Mouse (Mus musculus): ENCODE data around the gene March5. TPM values are rescaled to one million over a fixed set of nuclear protein-coding genes. Genes with fewer than 3 reads are reported as not detected.
A peak's percentile ranks its signal among the peaks of the same experiment; 100 is the strongest.

The March5 gene
- total RNA-seq (2021), result 10 to 100 TPM; 82.6 to 96.0 TPM
- long read RNA-seq, experiment 1, transcript March5-201 (6 exons, 1,809 nt), result major isoform, 40 of 50 reads
- long read RNA-seq, experiment 1, partial matches to known transcripts, result 1 of 50 reads
- long read RNA-seq, experiment 1, other reads (novel, unspliced or antisense), result 9 of 50 reads
- long read RNA-seq, experiment 2, transcript March5-201 (6 exons, 1,809 nt), result major isoform, 41 of 44 reads
- long read RNA-seq, experiment 2, partial matches to known transcripts, result 0 of 44 reads
- long read RNA-seq, experiment 2, other reads (novel, unspliced or antisense), result 3 of 44 reads

GRCm38 (mm10) chr19:37207303-37208175 is at the start of gene March5:
March5 (plus strand) TSS chr19:37207543.
- peak within 1 kb of the TSS; percentile 93 for H3K27ac ChIP-seq
- DNase-seq (ENCODE audit: extremely low spot score in 1 of 2, low spot score in 2 of 2), result peak; percentile 88 to 91
- intact Hi-C loops (cut with DNase I), result loop anchor here (2.0 kb wide), 1 partner anchor 157 kb away; no protein-coding TSS in a partner anchor
- TF ChIP-seq CTCF (IDR thresholded peaks at IDR 0.05), result peak; percentile 35
- H3K4me3 ChIP-seq, result peak within 1 kb of the TSS; percentile 76

- Histone ChIP-seq H3K27ac (peak overlapping the region; percentile 94; the same call in 1 of the 2 replicates), H3K4me3 (peak overlapping the region; percentile 83)
- intact Hi-C loops (cut with DNase I), result loop anchor here (5.0 kb wide), 1 partner anchor 115 kb away; no protein-coding TSS in a partner anchor
- TF ChIP-seq CTCF (IDR thresholded peaks at IDR 0.05), result no peak
- DNase-seq (ENCODE audit: extremely low spot score in 1 of 2, low spot score in 2 of 2), result no peak
Measured at GRCm38 (mm10) chr19:37172096-37172495, 35.2 kb upstream of the March5 start.

GRCm38 (mm10) chr19:37172566-37173130 is 34.7 kb upstream of the March5 start:
- DNase-seq (ENCODE audit: extremely low spot score in 1 of 2, low spot score in 2 of 2), result no peak
- Histone ChIP-seq H3K4me3 (peak overlapping the region; percentile 83), H3K27ac (peak overlapping the region; percentile 94)
- TF ChIP-seq CTCF (IDR thresholded peaks at IDR 0.05), result no peak
- intact Hi-C loops (cut with DNase I), result loop anchor here (5.0 kb wide), 1 partner anchor 115 kb away; no protein-coding TSS in a partner anchor

DNA sequence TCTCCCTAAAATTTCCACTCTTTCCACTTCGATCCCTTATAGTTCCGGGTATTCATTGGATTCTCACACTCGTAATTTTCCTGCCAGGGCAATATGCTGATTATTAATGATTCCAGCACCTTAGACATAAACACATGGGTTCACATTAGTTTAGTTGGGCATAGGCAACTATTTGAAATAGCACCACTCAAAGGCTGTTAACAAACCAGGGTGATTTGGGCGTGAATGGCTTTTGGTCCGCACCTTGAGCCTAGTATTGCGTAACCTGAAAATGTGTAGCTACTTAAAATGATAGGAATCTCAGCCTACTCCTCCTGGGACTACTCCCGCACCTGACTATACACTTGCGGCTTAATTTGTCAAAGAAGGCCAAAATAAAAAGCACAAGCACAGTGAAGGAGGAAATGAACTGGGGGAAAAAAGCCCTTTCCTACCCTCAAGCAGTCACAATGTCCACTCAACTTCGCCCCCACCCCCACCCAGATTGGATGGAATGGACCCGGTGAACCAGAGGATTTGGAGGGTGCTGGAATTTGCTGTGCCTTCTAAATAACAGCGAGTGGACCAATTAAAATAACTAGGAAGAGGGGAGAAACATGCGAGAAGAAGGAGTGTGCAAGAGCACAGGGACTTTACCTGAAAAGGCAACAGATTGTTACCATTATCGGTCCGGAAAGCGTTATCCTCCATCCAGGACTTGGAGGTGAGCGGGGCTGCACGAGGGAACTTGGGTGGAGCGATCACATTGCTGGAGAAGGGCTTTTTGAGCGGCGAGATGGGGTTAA is 33.8 kb upstream of the March5 start:
- no peak for DNase-seq (ENCODE audit: extremely low spot score in 1 of 2, low spot score in 2 of 2)
- Histone ChIP-seq H3K27ac (peak overlapping the region; percentile 94), H3K4me3 (peak overlapping the region; percentile 83)
- intact Hi-C loops (cut with DNase I), result loop anchor here (5.0 kb wide), 1 partner anchor 116 kb away; no protein-coding TSS in a partner anchor
- TF ChIP-seq CTCF (IDR thresholded peaks at IDR 0.05), result no peak

- H3K27ac ChIP-seq, result peak overlapping the region; percentile 94
- no peak for TF ChIP-seq CTCF (IDR thresholded peaks at IDR 0.05)
- peak; percentile 35 to 54 for DNase-seq (ENCODE audit: extremely low spot score in 1 of 2, low spot score in 2 of 2)
- intact Hi-C loops (cut with DNase I), result loop anchor here (5.0 kb wide), 1 partner anchor 117 kb away; no protein-coding TSS in a partner anchor
- peak overlapping the region; percentile 83 for H3K4me3 ChIP-seq
Measured at GRCm38 (mm10) chr19:37174116-37174715, 33.1 kb upstream of the March5 start.

DNA sequence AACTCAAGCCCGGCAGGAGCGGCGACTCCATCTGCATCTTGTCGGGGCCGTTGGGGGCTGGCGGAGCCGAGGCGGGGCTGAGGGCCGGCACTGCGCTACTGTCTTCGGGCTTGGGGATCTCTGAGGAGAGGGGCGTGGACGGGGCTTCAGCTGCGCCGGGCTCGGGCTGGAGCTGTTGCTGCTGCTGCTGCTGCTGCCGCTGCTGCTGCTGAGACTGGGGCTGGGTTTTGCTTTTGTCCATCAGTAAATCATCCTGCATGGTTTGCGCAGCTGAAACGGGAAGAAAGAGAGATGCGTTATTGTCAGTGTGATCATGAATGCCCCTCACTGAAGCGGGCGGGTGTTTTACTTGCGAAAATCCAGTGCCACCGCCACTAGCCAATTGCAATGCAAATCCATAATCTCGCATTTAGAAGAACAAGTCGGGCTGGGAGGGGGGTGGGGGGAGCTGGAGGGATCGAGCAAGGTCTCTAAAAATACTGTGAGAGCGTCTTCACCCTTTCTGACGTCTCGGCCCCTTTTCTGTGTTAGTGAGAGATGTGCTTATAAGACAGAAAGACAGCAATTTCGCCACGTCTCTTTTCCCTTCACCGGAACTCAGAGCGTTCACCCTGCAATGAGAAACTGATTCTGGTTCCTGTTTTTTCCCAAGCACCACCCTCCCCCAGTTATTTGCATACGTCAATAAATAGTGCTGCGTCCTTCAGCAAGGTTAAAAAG is 32.5 kb upstream of the March5 start:
- no peak for TF ChIP-seq CTCF (IDR thresholded peaks at IDR 0.05)

GRCm38 (mm10) chr19:37175436-37175805 is 31.9 kb upstream of the March5 start:
- intact Hi-C loops (cut with DNase I), result loop anchor here (1.0 kb wide), 1 partner anchor 31 kb away; no protein-coding TSS in a partner anchor
- H3K27ac ChIP-seq, result peak overlapping the region; percentile 94
- peak overlapping the region; percentile 83 for H3K4me3 ChIP-seq
- no peak for DNase-seq (ENCODE audit: extremely low spot score in 1 of 2, low spot score in 2 of 2)
- TF ChIP-seq CTCF (IDR thresholded peaks at IDR 0.05), result no peak

More for the DNA sequence above, 32.5 kb upstream of the March5 start:
- H3K27ac ChIP-seq, result peak overlapping the region; percentile 94
- intact Hi-C loops (cut with DNase I), result loop anchor here (1.0 to 5.0 kb wide), 2 partner anchors 31 to 118 kb away; no protein-coding TSS in a partner anchor
- DNase-seq (ENCODE audit: extremely low spot score in 1 of 2, low spot score in 2 of 2), result peak; percentile 59 to 64
- H3K4me3 ChIP-seq, result peak overlapping the region; percentile 83

DNA sequence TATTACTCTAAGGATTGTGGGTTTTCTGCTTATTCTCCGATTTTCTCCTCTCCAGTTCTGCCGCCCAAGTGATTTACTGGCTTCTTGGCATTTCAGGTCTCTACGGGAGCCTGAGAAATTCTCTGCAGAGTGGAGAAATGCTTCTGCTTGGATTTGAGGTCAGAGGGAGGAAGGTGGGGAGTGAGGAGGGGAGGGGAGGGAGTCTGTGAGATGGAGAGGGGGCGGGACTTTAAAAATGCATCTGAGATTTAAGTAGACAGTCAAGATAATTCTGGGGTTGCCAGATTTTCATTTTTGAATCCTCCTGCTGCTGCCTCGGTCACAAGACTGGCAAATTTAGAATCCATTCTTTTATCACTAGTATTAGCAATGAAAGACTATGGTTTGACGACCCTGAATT is 31.4 kb upstream of the March5 start:
- DNase-seq (ENCODE audit: extremely low spot score in 1 of 2, low spot score in 2 of 2), result peak in 1 of 2 experiments; percentile 27
- Histone ChIP-seq H3K4me3 (peak overlapping the region; percentile 83), H3K27ac (peak overlapping the region; percentile 94)
- no peak for TF ChIP-seq CTCF (IDR thresholded peaks at IDR 0.05)
- intact Hi-C loops (cut with DNase I), result loop anchor here (1.0 to 2.0 kb wide), 2 partner anchors 30 to 99 kb away; no protein-coding TSS in a partner anchor

DNA sequence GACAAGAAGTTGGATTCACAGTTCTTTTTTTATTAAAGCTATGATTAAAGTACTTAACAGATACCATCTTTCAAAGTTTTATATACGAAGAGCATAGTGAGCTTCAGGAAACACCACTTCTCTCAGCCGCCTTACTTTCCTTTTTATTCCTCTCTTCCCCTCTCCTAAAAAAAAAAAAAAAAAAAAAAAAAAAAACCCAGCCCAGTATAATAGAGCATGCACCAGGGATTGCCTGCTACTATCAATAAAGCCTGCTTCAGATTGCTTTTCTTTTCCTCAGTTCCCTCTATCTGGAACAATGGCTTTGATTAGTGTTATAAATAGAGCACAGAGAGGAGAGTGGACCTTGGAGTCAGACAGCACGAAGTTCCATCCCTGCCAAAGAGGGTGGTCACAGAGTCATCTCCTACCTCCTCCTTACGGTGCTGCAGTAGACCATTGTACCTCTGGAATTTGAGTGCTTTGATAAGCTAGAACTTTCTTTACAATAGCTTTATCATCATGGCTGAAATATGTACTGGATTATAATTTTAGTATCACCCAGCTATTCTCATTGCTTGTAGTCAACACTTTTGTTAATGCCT is 30.4 kb upstream of the March5 start:
- Histone ChIP-seq H3K4me3 (peak overlapping the region; percentile 83), H3K27ac (peak overlapping the region; percentile 94)
- intact Hi-C loops (cut with DNase I), result loop anchor here (2.0 kb wide), 1 partner anchor 100 kb away; no protein-coding TSS in a partner anchor
- TF ChIP-seq CTCF (IDR thresholded peaks at IDR 0.05), result no peak
- no peak for DNase-seq (ENCODE audit: extremely low spot score in 1 of 2, low spot score in 2 of 2)
